Mouse (Mus musculus) kidney, postnatal 4 days (tissue): ENCODE results near the gene Gm20931.
"Not testable (repeated sequence)": the region's sequence is repeated elsewhere in the genome, so short reads cannot be mapped to it uniquely, and the experiment has no call there.

Experiments used
- DNase-seq, 2 experiments: peaks; one replicate each; pipeline ENCODE4 v3.0.0; 2021; ENCODE audit warnings: mixed read lengths in 2 of 2

Gm20931 gene

DNA sequence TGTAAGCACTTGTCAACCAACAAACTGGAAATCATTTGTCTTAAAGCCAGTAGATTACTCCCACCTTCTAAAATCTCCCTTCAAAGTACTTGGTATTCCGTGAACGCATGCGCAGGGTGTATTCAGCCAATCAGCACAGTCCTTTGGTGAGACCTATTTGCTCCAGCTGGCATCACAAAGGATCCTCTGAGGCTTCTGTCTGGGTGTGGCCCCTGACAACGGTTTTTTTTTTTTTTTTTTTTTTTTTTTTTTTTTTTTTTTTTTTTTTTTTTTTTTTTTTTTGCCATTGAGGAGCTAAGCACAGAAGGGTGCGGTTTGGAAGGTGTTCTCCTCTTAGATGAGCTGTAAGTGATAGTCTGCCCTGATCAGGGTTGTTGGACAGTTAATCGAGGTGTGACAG is at the start of gene Gm20931:
TSS of gene Gm20931 (plus strand) at position 301 of the 400 bp plus-strand sequence.
- DNase-seq, result not testable (repeated sequence)
